In genomic region chr2:60346531-60346930, GRCm38 (mm10) we compare ENCODE assay signal across 30 mouse cellular contexts. TPM values are rescaled to one million over a fixed set of nuclear protein-coding genes. Genes with fewer than 3 reads are reported as not detected.
DNase-seq lines count a peak whose midpoint lies in the region; ATAC-seq and TF ChIP-seq lines count a peak whose summit lies in the region.
"Had no signal": no experiment of that assay in that cellular context is flagged by ENCODE, and none has a peak within 500 bp of the region (broad histone marks: within the 10 kb centered on the region; RNA-seq: fewer than 3 reads in every experiment).

No protein-coding gene starts in this region.

- no peaks in the 10 kb centered on the region for H3K27me3 ChIP-seq in heart, embryonic 10.5 days (ENCODE audit: insufficient read depth, poor library complexity, severe bottlenecking)
- no peaks in the 10 kb centered on the region for H3K27me3 ChIP-seq in midbrain, embryonic 16.5 days (ENCODE audit: control insufficient read depth, insufficient read depth, low read depth, low read length)
- peaks cover 11% of the 10 kb centered on the region for H3K27me3 ChIP-seq in midbrain, embryonic 13.5 days
- H3K27me3 ChIP-seq: CH12.LX; embryonic facial prominence, embryonic 12.5 days; hindbrain, embryonic 12.5 days; limb, embryonic 13.5 days; liver, embryonic 12.5 days had no signal

- no peak overlapping the region for H3K27ac ChIP-seq in heart, embryonic 10.5 days
- no peak overlapping the region for H3K27ac ChIP-seq in midbrain, embryonic 16.5 days (ENCODE audit: low read length)
- no peak overlapping the region for H3K27ac ChIP-seq in midbrain, embryonic 13.5 days
- H3K27ac ChIP-seq: embryonic facial prominence, embryonic 12.5 days; gastrocnemius, adult 2 months; heart, adult 2 months; hindbrain, embryonic 12.5 days; limb, embryonic 13.5 days; liver, embryonic 12.5 days had no signal

- no peaks in the 10 kb centered on the region for H3K9me3 ChIP-seq in heart, embryonic 10.5 days
- no peaks in the 10 kb centered on the region for H3K9me3 ChIP-seq in midbrain, embryonic 16.5 days (replicated peaks; ENCODE audit: control insufficient read depth, low read length, poor library complexity, severe bottlenecking)
- H3K9me3 ChIP-seq in midbrain, embryonic 13.5 days = no peaks in the 10 kb centered on the region
- H3K9me3 ChIP-seq: embryonic facial prominence, embryonic 12.5 days; hindbrain, embryonic 12.5 days; limb, embryonic 13.5 days; liver, embryonic 12.5 days; megakaryocyte, embryonic 14.5 days had no signal

- no peak overlapping the region for H3K4me2 ChIP-seq in midbrain, embryonic 16.5 days (ENCODE audit: low read length)
- no peak overlapping the region for H3K4me2 ChIP-seq in midbrain, embryonic 13.5 days (replicated peaks)
- H3K4me2 ChIP-seq: embryonic facial prominence, embryonic 12.5 days; hindbrain, embryonic 12.5 days; limb, embryonic 13.5 days; liver, embryonic 12.5 days had no signal

- no peaks in the 10 kb centered on the region for H3K4me1 ChIP-seq in heart, embryonic 10.5 days
- peaks cover 2% of the 10 kb centered on the region; the same call in 1 of the 2 replicates for H3K4me1 ChIP-seq in midbrain, embryonic 16.5 days (ENCODE audit: control insufficient read depth, insufficient read depth, low read length)
- peaks cover 15% of the 10 kb centered on the region for H3K4me1 ChIP-seq in midbrain, embryonic 13.5 days (replicated peaks)
- no peaks in the 10 kb centered on the region for H3K4me1 ChIP-seq in lung, adult 2 months (ENCODE audit: control insufficient read depth, insufficient read depth, low read length)
- H3K4me1 ChIP-seq: embryonic facial prominence, embryonic 12.5 days; limb, embryonic 13.5 days; liver, embryonic 12.5 days had no signal

- no peak overlapping the region for H3K9ac ChIP-seq in midbrain, embryonic 16.5 days (ENCODE audit: low read depth, low read length)
- no peak overlapping the region for H3K9ac ChIP-seq in midbrain, embryonic 13.5 days (replicated peaks)
- H3K9ac ChIP-seq: embryonic facial prominence, embryonic 12.5 days; hindbrain, embryonic 12.5 days; limb, embryonic 13.5 days; liver, embryonic 12.5 days; liver, postnatal 0 days had no signal

- WGBS in heart, embryonic 10.5 days = 86% methylated on average over 8 of the region's 8 CpGs
- WGBS in midbrain, embryonic 16.5 days = 56% methylated on average over 8 of the region's 8 CpGs
- WGBS in midbrain, embryonic 13.5 days = 56% methylated on average over 8 of the region's 8 CpGs
- WGBS in lung, adult 2 months = 90% methylated on average over 8 of the region's 8 CpGs

- ATAC-seq in midbrain, embryonic 16.5 days = peak; percentile 8; the same call in 1 of the 2 replicates
- no peak for ATAC-seq in midbrain, embryonic 13.5 days
- ATAC-seq: activated CD4-positive, CD25-positive, alpha-beta regulatory T cell, adult 4 months; forebrain, embryonic 16.5 days; inflammation-experienced regulatory T-cells, adult 6 months; liver, embryonic 12.5 days; liver, postnatal 0 days; lung, postnatal 0 days had no signal

- TF ChIP-seq POLR2A in lung, adult 2 months (IDR thresholded peaks at IDR 0.05; ENCODE audit: borderline replicate concordance, extremely low read depth, low read depth, low read length) = no peak

- peaks cover 10% of the 10 kb centered on the region for H3K36me3 ChIP-seq in heart, embryonic 10.5 days
- H3K36me3 ChIP-seq in midbrain, embryonic 16.5 days (ENCODE audit: control insufficient read depth, insufficient read depth, low read length) = no peaks in the 10 kb centered on the region
- H3K36me3 ChIP-seq in midbrain, embryonic 13.5 days = no peaks in the 10 kb centered on the region
- H3K36me3 ChIP-seq: embryonic facial prominence, embryonic 12.5 days; hindbrain, embryonic 12.5 days; limb, embryonic 13.5 days; liver, embryonic 12.5 days had no signal

- DNase-seq in cerebellum, postnatal 10 days = peak; percentile 39 to 52
- no peak for DNase-seq in cerebellum, postnatal 4 days (ENCODE audit: low spot score in 2 of 2)
- DNase-seq in heart, embryonic 10.5 days (ENCODE audit: low spot score) = peak; percentile 27
- no peak for DNase-seq in heart, adult 8-10 months (ENCODE audit: low spot score)
- peak; percentile 45 for DNase-seq in retina, embryonic 14.5 days (ENCODE audit: low spot score)
- no peak for DNase-seq in lung, adult 2 months
- DNase-seq: adrenal gland, adult 2 months; adrenal gland, postnatal 36 days; cerebellum, adult 8-10 months; gastrocnemius, adult 2 months; gastrocnemius, postnatal 36 days; heart, adult 2 months; heart, postnatal 14 days; kidney, adult 11 months; kidney, postnatal 14 days; layer of hippocampus, adult 9-11 months; liver, postnatal 0 days; lung, postnatal 4 days had no signal

- no peak overlapping the region for H3K4me3 ChIP-seq in heart, embryonic 10.5 days
- no peak overlapping the region for H3K4me3 ChIP-seq in midbrain, embryonic 16.5 days (ENCODE audit: low read depth, low read length)
- no peak overlapping the region for H3K4me3 ChIP-seq in midbrain, embryonic 13.5 days (replicated peaks)
- no peak overlapping the region for H3K4me3 ChIP-seq in lung, adult 2 months (replicated peaks; ENCODE audit: extremely low read depth, low read depth, low read length)
- H3K4me3 ChIP-seq: embryonic facial prominence, embryonic 12.5 days; gastrocnemius, adult 2 months; heart, adult 2 months; hindbrain, embryonic 12.5 days; limb, embryonic 13.5 days; liver, embryonic 12.5 days; megakaryocyte, embryonic 14.5 days had no signal

- TF ChIP-seq CTCF in lung, adult 2 months (IDR thresholded peaks at IDR 0.05; ENCODE audit: insufficient read depth, low read length) = no peak

RNA-seq across cellular contexts. Expression of gene Ly75, which starts 36.6 kb away (rescaled TPM):
- polyA plus RNA-seq in heart, embryonic 10.5 days (2016; fragmentation: Nextera tagmentation; extraction: Ambion mirVana) = 5.3 and 6.6 TPM in 2 replicates
- total RNA-seq in heart, adult 8-10 months (2022) = 1 to 10 TPM in 2 of 4 experiments, under 1 TPM in 2; 0.72 to 1.1 (median 1.0) TPM
- polyA plus RNA-seq in midbrain, embryonic 16.5 days (2015; fragmentation: Nextera tagmentation; extraction: Ambion mirVana) = 1.6 TPM in 2 replicates
- polyA plus RNA-seq in midbrain, embryonic 13.5 days (2015; fragmentation: Nextera tagmentation; extraction: Ambion mirVana) = 0.52 and 0.68 TPM in 2 replicates
- polyA plus RNA-seq in lung, adult 2 months (2012; rRNA removed) = 1.7 and 2.9 TPM in 2 replicates

Comparison
In these comparisons a context has a peak if more than half of its experiments do, and no peak if none do; other contexts are left out.
1. DNase-seq: peak in cerebellum, postnatal 10 days (2 of 2), heart, embryonic 10.5 days (single experiment) and retina, embryonic 14.5 days (single experiment); none in cerebellum, postnatal 4 days (0 of 2), heart, adult 8-10 months (single experiment) and lung, adult 2 months (single experiment).